Mouse (Mus musculus) CH12.LX (cell line): ENCODE results near the gene Selenoo. TPM values are rescaled to one million over a fixed set of nuclear protein-coding genes. Genes with fewer than 3 reads are reported as not detected.

Experiments used
- DNase-seq: peaks from one replicate; pipeline ENCODE4 v3.0.0-alpha.2; 2013; ENCODE audit errors: extremely low read depth
- H3K27ac ChIP-seq: 2 replicates; pipeline ENCODE4 v1.5.1; 2012; ENCODE audit warnings: low read depth, mild to moderate bottlenecking, control low read depth, moderate library complexity; ENCODE audit not compliant: insufficient read depth
- H3K27me3 ChIP-seq: replicated peaks from 2 replicates; pipeline ENCODE3; 2012; ENCODE audit warnings: inconsistent platforms
- H3K36me3 ChIP-seq, 2 experiments: replicated peaks in 1 of 2; 2 replicates each; pipeline versions ENCODE3 to v1.6.1; 2012; ENCODE audit warnings: inconsistent platforms in 1 of 2, low read length in 1 of 2, mild to moderate bottlenecking in 1 of 2, mixed read lengths in 1 of 2, moderate library complexity in 1 of 2; ENCODE audit not compliant: control insufficient read depth in 1 of 2, insufficient read depth in 1 of 2
- H3K4me1 ChIP-seq, 2 experiments: 2 replicates each; pipeline ENCODE4 v1.6.1; 2012; ENCODE audit warnings: inconsistent platforms in 1 of 2, moderate library complexity in 1 of 2; ENCODE audit not compliant: insufficient read depth in 2 of 2, control insufficient read depth in 1 of 2
- H3K4me2 ChIP-seq: 2 replicates; pipeline ENCODE4 v1.6.1; 2012; ENCODE audit warnings: low read depth, mild to moderate bottlenecking, control low read depth; ENCODE audit not compliant: poor library complexity, insufficient read depth, severe bottlenecking
- H3K4me3 ChIP-seq, 3 experiments: fragments of 150-350 bp in 1 of 3; sonication (generic) in 1 of 3; replicated peaks in 1 of 3; 2 replicates each; pipeline versions ENCODE3 to v1.5.1; 2011 to 2012; ENCODE audit warnings: low read depth in 2 of 3, low read length in 2 of 3, mild to moderate bottlenecking in 2 of 3, moderate library complexity in 2 of 3, control low read depth in 1 of 3, improper control_type of control experiment in 1 of 3, inconsistent platforms in 1 of 3, mixed read lengths in 1 of 3; ENCODE audit not compliant: poor library complexity in 1 of 3
- H3K79me2 ChIP-seq: replicated peaks from 2 replicates; pipeline ENCODE4 v1.6.1; 2012; ENCODE audit warnings: mild to moderate bottlenecking, moderate library complexity; ENCODE audit not compliant: control insufficient read depth, poor library complexity, insufficient read depth, severe bottlenecking; ENCODE audit errors: extremely low read depth
- H3K9ac ChIP-seq: 2 replicates; pipeline ENCODE4 v1.6.1; 2012; ENCODE audit warnings: low read depth, mild to moderate bottlenecking, control low read depth, moderate library complexity; ENCODE audit not compliant: insufficient read depth
- H3K9me3 ChIP-seq: replicated peaks from 2 replicates; pipeline ENCODE3; 2012; ENCODE audit warnings: low read length, inconsistent platforms, mixed read lengths
- BHLHE40 ChIP-seq: IDR thresholded peaks from 2 replicates; pipeline ENCODE4 v1.6.1; 2011; ENCODE audit warnings: mild to moderate bottlenecking, low read depth, low read length, improper control_type of control experiment
- CHD1 ChIP-seq: IDR thresholded peaks from 2 replicates; pipeline ENCODE4 v1.6.1; 2012; ENCODE audit warnings: low read depth, low read length, improper control_type of control experiment, inconsistent platforms
- CHD2 ChIP-seq: IDR thresholded peaks from 2 replicates; pipeline ENCODE4 v1.6.1; 2011; ENCODE audit warnings: low read length, improper control_type of control experiment
- ELF1 ChIP-seq: IDR thresholded peaks from 2 replicates; pipeline ENCODE4 v1.6.1; 2014; ENCODE audit warnings: low read depth, mild to moderate bottlenecking, inconsistent platforms, low read length, improper control_type of control experiment
- ETS1 ChIP-seq: conservative IDR thresholded peaks from 2 replicates; pipeline ENCODE4 v1.6.1; 2012; ENCODE audit warnings: low read depth, mild to moderate bottlenecking, inconsistent platforms, low read length, improper control_type of control experiment, moderate library complexity
- HCFC1 ChIP-seq: IDR thresholded peaks from 2 replicates; pipeline ENCODE4 v1.6.1; 2012; ENCODE audit warnings: low read depth, mild to moderate bottlenecking, inconsistent platforms, low read length, improper control_type of control experiment
- JUN ChIP-seq: IDR thresholded peaks from 2 replicates; pipeline ENCODE4 v1.6.1; 2011; ENCODE audit warnings: low read depth, mild to moderate bottlenecking, low read length, improper control_type of control experiment, moderate library complexity; ENCODE audit not compliant: insufficient read depth
- MAX ChIP-seq: IDR thresholded peaks from 2 replicates; pipeline ENCODE4 v1.6.1; 2011; ENCODE audit warnings: low read length, improper control_type of control experiment
- MXI1 ChIP-seq: IDR thresholded peaks from 2 replicates; pipeline ENCODE4 v1.6.1; 2011; ENCODE audit warnings: mild to moderate bottlenecking, low read depth, low read length, improper control_type of control experiment
- NRF1 ChIP-seq: IDR thresholded peaks from 2 replicates; pipeline ENCODE4 v1.6.1; 2014; ENCODE audit warnings: low read depth, mild to moderate bottlenecking, inconsistent platforms, low read length, improper control_type of control experiment, moderate library complexity
- PAX5 ChIP-seq: IDR thresholded peaks from 2 replicates; pipeline ENCODE4 v1.6.1; 2012; ENCODE audit warnings: low read length, inconsistent platforms, mixed read lengths
- POLR2A ChIP-seq: IDR thresholded peaks from 2 replicates; pipeline ENCODE4 v1.6.1; 2011; ENCODE audit warnings: low read depth, mild to moderate bottlenecking, improper control_type of control experiment, low read length
- POLR2AphosphoS2 ChIP-seq: IDR thresholded peaks from 2 replicates; pipeline ENCODE4 v1.6.1; 2011; ENCODE audit warnings: low read depth, low read length, improper control_type of control experiment
- SMC3 ChIP-seq: IDR thresholded peaks from 2 replicates; pipeline ENCODE4 v1.6.1; 2011; ENCODE audit warnings: low read depth, low read length, improper control_type of control experiment
- TCF12 ChIP-seq: IDR thresholded peaks from 2 replicates; pipeline ENCODE4 v1.6.1; 2014; ENCODE audit warnings: low read depth, mild to moderate bottlenecking, inconsistent platforms, low read length, improper control_type of control experiment
- UBTF ChIP-seq: IDR thresholded peaks from 2 replicates; pipeline ENCODE4 v1.6.1; 2012; ENCODE audit warnings: low read depth, mild to moderate bottlenecking, inconsistent platforms, low read length, improper control_type of control experiment, moderate library complexity
- USF1 ChIP-seq: IDR thresholded peaks from 2 replicates; pipeline ENCODE4 v1.6.1; 2014; ENCODE audit warnings: low read depth, mild to moderate bottlenecking, inconsistent platforms, low read length, improper control_type of control experiment
- USF2 ChIP-seq: conservative IDR thresholded peaks from 2 replicates; pipeline ENCODE4 v1.6.1; 2011; ENCODE audit warnings: low read depth, low read length, improper control_type of control experiment
- dilution Hi-C: fragments of 300-500 bp; cut with MboI; formaldehyde crosslinking; loops from 2 replicates; pipeline ENCODE4 v1.14.3; 2020; ENCODE audit warnings: low sequenced_read_pairs; ENCODE audit not compliant: extremely low pct_unique_long_range_greater_than_20kb, extremely low pct_ligation_motif_present
- in situ Hi-C: fragments of 300-500 bp; cut with MboI; formaldehyde crosslinking; loops from 3 replicates; pipeline ENCODE4 v1.14.3; 2019; ENCODE audit warnings: low sequenced_read_pairs, low pct_ligation_motif_present, low pct_unique_long_range_greater_than_20kb, mixed read lengths
- polyA plus RNA-seq: library from polyadenylated mRNA; unstranded; fragments of >175 nt; gene quantifications from 2 replicates; pipeline ENCODE4 v1.2.1, GENCODE M21; 2012; ENCODE audit warnings: low read depth; ENCODE audit not compliant: insufficient read length
- total RNA-seq, 2 experiments: library from RNA; depleted of rRNA; stranded (reverse); fragments of 300-350 nt in 1 of 2; fragments of >200 nt in 1 of 2; gene quantifications; 2 replicates each; pipeline ENCODE4 v1.2.3; 2012 to 2014

Gene Selenoo
- total and polyA plus RNA-seq, 3 experiments, result 3.7 to 11.7 (median 8.7) TPM

DNA sequence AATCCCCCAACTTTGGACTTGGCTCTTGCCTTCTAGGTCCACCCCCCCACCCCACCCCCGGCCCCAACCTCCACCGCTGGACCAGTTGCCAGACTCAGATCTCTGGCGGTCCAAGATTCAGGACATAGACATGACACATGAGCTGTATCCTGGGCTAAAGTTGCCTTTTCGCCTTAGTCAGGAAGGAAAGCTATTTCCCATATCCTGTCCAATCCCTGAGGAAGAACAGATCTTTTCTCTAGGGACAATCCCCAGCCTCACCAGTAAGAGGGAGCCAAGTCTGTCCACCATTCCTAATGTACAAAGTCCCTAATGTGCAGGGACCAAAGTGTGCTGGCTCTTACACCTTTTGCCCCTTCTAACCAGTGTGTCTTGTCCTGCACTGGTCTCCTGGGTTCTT, 53.0 kb downstream of the Selenoo start:
- no peak overlapping the region for H3K4me3 ChIP-seq
- H3K79me2 ChIP-seq, result no peaks in the 10 kb centered on the region
- H3K4me2 ChIP-seq, result no peak overlapping the region
- peaks cover 7 to 27% of the 10 kb centered on the region in 2 experiments for H3K36me3 ChIP-seq
- in situ Hi-C loops (no loop called here), dilution Hi-C loops (no loop called here)
- H3K27me3 ChIP-seq, result peaks cover 44% of the 10 kb centered on the region
- no peak for DNase-seq
- H3K9me3 ChIP-seq, result no peaks in the 10 kb centered on the region
- H3K27ac ChIP-seq, result no peak overlapping the region
- H3K4me1 ChIP-seq, result peaks cover 0 to 10% of the 10 kb centered on the region in 2 experiments; a peak in 2 of 4 replicates
- H3K9ac ChIP-seq, result no peak overlapping the region
- TF ChIP-seq JUN (no peak), CHD2 (no peak), POLR2AphosphoS2 (no peak), CHD1 (no peak), HCFC1 (no peak), ETS1 (no peak), MXI1 (no peak), USF1 (no peak), SMC3 (no peak), PAX5 (no peak), UBTF (no peak), MAX (no peak), ELF1 (no peak)

DNA sequence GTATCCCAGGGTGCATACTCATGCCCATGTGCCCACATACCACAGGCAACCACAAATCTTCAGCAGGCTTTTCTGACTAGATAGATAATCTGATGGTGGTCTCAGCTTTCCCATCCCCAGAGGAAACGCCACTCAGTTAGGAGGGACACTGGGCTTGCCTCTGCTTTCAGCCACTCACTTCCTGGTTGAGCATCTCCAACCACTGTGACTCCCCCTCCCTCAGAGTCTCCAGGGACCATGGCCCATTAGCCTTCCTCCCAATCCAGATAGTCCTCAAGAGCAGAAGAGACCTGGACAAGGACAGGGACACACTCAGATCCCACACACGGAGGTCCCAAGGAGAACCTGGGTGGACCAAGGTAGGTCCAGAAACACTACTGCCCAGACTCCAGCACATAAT, 54.2 kb downstream of the Selenoo start:
- H3K4me2 ChIP-seq, result no peak overlapping the region
- H3K36me3 ChIP-seq, result peaks cover 7 to 27% of the 10 kb centered on the region in 2 experiments
- H3K27me3 ChIP-seq, result peaks cover 39% of the 10 kb centered on the region
- in situ Hi-C loops (no loop called here), dilution Hi-C loops (no loop called here)
- no peaks in the 10 kb centered on the region for H3K79me2 ChIP-seq
- no peaks in the 10 kb centered on the region for H3K9me3 ChIP-seq
- DNase-seq, result no peak
- H3K4me1 ChIP-seq, result peaks cover 4 to 15% of the 10 kb centered on the region in 2 experiments
- H3K9ac ChIP-seq, result no peak overlapping the region
- TF ChIP-seq CHD2, result no peak
- no peak for TF ChIP-seq TCF12
- TF ChIP-seq POLR2A, result no peak
- no peak for TF ChIP-seq MAX
- TF ChIP-seq MXI1, result no peak
- TF ChIP-seq BHLHE40, result no peak
- no peak for TF ChIP-seq USF2
- no peak for TF ChIP-seq NRF1
- no peak overlapping the region for H3K4me3 ChIP-seq
- no peak overlapping the region for H3K27ac ChIP-seq
